Mouse (Mus musculus): ENCODE measurements around the gene Pkn3. TPM values are rescaled to one million over a fixed set of nuclear protein-coding genes. Genes with fewer than 3 reads are reported as not detected.

The Pkn3 gene
- polyA plus RNA-seq, 1 experiment from 2014 or later = 2.2 TPM

GRCm38 (mm10) chr2:30100214-30100613 lies 22.7 kb downstream of the Pkn3 start:
- H3K4me3 ChIP-seq (ENCODE audit: low read depth, low read length) = no peak overlapping the region
- H3K27ac ChIP-seq (ENCODE audit: low read depth, low read length) = no peak overlapping the region
- DNase-seq (ENCODE audit: low spot score) = no peak
- ATAC-seq = no peak
- H3K9me3 ChIP-seq (replicated peaks; ENCODE audit: control insufficient read depth, low read length) = no peaks in the 10 kb centered on the region
- peaks cover 75% of the 10 kb centered on the region for H3K36me3 ChIP-seq (ENCODE audit: control insufficient read depth, insufficient read depth, low read length)
- no peaks in the 10 kb centered on the region for H3K4me1 ChIP-seq (ENCODE audit: control insufficient read depth, insufficient read depth, low read length)
- H3K27me3 ChIP-seq (replicated peaks; ENCODE audit: control insufficient read depth, insufficient read depth, low read length) = no peaks in the 10 kb centered on the region
- 80% methylated on average over 4 of the region's 4 CpGs for WGBS
- H3K4me2 ChIP-seq (ENCODE audit: low read length) = no peak overlapping the region
- H3K9ac ChIP-seq (ENCODE audit: low read length) = no peak overlapping the region

GRCm38 (mm10) chr2:30106364-30106763 lies 28.9 kb downstream of the Pkn3 start:
- H3K27me3 ChIP-seq (replicated peaks; ENCODE audit: control insufficient read depth, insufficient read depth, low read length) = no peaks in the 10 kb centered on the region
- no peak overlapping the region for H3K9ac ChIP-seq (ENCODE audit: low read length)
- no peaks in the 10 kb centered on the region for H3K9me3 ChIP-seq (replicated peaks; ENCODE audit: control insufficient read depth, low read length)
- no peak overlapping the region for H3K4me3 ChIP-seq (ENCODE audit: low read depth, low read length)
- H3K4me2 ChIP-seq (ENCODE audit: low read length) = no peak overlapping the region
- peaks cover 92% of the 10 kb centered on the region for H3K36me3 ChIP-seq (ENCODE audit: control insufficient read depth, insufficient read depth, low read length)
- DNase-seq (ENCODE audit: low spot score) (peak; percentile 32), ATAC-seq (no peak)
- no peaks in the 10 kb centered on the region for H3K4me1 ChIP-seq (ENCODE audit: control insufficient read depth, insufficient read depth, low read length)
- H3K27ac ChIP-seq (ENCODE audit: low read depth, low read length) = no peak overlapping the region

GRCm38 (mm10) chr2:30107646-30108045 lies 30.2 kb downstream of the Pkn3 start:
- Histone ChIP-seq H3K9ac (ENCODE audit: low read length) (no peak overlapping the region), H3K36me3 (ENCODE audit: control insufficient read depth, insufficient read depth, low read length) (peaks cover 89% of the 10 kb centered on the region), H3K4me1 (ENCODE audit: control insufficient read depth, insufficient read depth, low read length) (no peaks in the 10 kb centered on the region), H3K27me3 (replicated peaks; ENCODE audit: control insufficient read depth, insufficient read depth, low read length) (no peaks in the 10 kb centered on the region), H3K9me3 (replicated peaks; ENCODE audit: control insufficient read depth, low read length) (no peaks in the 10 kb centered on the region), H3K4me3 (ENCODE audit: low read depth, low read length) (no peak overlapping the region), H3K27ac (ENCODE audit: low read depth, low read length) (no peak overlapping the region), H3K4me2 (ENCODE audit: low read length) (no peak overlapping the region)
- 92% methylated on average over 5 of the region's 5 CpGs for WGBS
- DNase-seq (ENCODE audit: low spot score) (no peak), ATAC-seq (no peak)

- peaks cover 89% of the 10 kb centered on the region for H3K36me3 ChIP-seq (ENCODE audit: control insufficient read depth, insufficient read depth, low read length)
- WGBS = 93% methylated on average over 4 of the region's 4 CpGs
- H3K4me2 ChIP-seq (ENCODE audit: low read length) = no peak overlapping the region
- no peak overlapping the region for H3K4me3 ChIP-seq (ENCODE audit: low read depth, low read length)
- no peaks in the 10 kb centered on the region for H3K9me3 ChIP-seq (replicated peaks; ENCODE audit: control insufficient read depth, low read length)
- no peak overlapping the region for H3K9ac ChIP-seq (ENCODE audit: low read length)
- H3K4me1 ChIP-seq (ENCODE audit: control insufficient read depth, insufficient read depth, low read length) = no peaks in the 10 kb centered on the region
- H3K27ac ChIP-seq (ENCODE audit: low read depth, low read length) = no peak overlapping the region
- DNase-seq (ENCODE audit: low spot score) (no peak), ATAC-seq (no peak)
- no peaks in the 10 kb centered on the region for H3K27me3 ChIP-seq (replicated peaks; ENCODE audit: control insufficient read depth, insufficient read depth, low read length)
These were observed 30.8 kb downstream of the Pkn3 start for GRCm38 (mm10) chr2:30108260-30108659.

- Histone ChIP-seq H3K27ac (ENCODE audit: low read depth, low read length) (no peak overlapping the region), H3K4me2 (ENCODE audit: low read length) (no peak overlapping the region), H3K9ac (ENCODE audit: low read length) (no peak overlapping the region), H3K4me3 (ENCODE audit: low read depth, low read length) (no peak overlapping the region), H3K27me3 (replicated peaks; ENCODE audit: control insufficient read depth, insufficient read depth, low read length) (no peaks in the 10 kb centered on the region), H3K4me1 (ENCODE audit: control insufficient read depth, insufficient read depth, low read length) (no peaks in the 10 kb centered on the region), H3K36me3 (ENCODE audit: control insufficient read depth, insufficient read depth, low read length) (peaks cover 64% of the 10 kb centered on the region), H3K9me3 (replicated peaks; ENCODE audit: control insufficient read depth, low read length) (no peaks in the 10 kb centered on the region)
- ATAC-seq (no peak), DNase-seq (ENCODE audit: low spot score) (no peak)
- WGBS = 95% methylated on average over 2 of the region's 2 CpGs
These were observed 34.0 kb downstream of the Pkn3 start for GRCm38 (mm10) chr2:30111500-30111899.

GRCm38 (mm10) chr2:30112564-30112963 lies 35.1 kb downstream of the Pkn3 start:
- WGBS = 92% methylated on average over 5 of the region's 5 CpGs
- Histone ChIP-seq H3K9me3 (replicated peaks; ENCODE audit: control insufficient read depth, low read length) (no peaks in the 10 kb centered on the region), H3K27ac (ENCODE audit: low read depth, low read length) (no peak overlapping the region), H3K27me3 (replicated peaks; ENCODE audit: control insufficient read depth, insufficient read depth, low read length) (no peaks in the 10 kb centered on the region), H3K4me2 (ENCODE audit: low read length) (no peak overlapping the region), H3K4me3 (ENCODE audit: low read depth, low read length) (no peak overlapping the region), H3K4me1 (ENCODE audit: control insufficient read depth, insufficient read depth, low read length) (no peaks in the 10 kb centered on the region), H3K9ac (ENCODE audit: low read length) (no peak overlapping the region), H3K36me3 (ENCODE audit: control insufficient read depth, insufficient read depth, low read length) (peaks cover 54% of the 10 kb centered on the region)
- DNase-seq (ENCODE audit: low spot score) (no peak), ATAC-seq (no peak)

GRCm38 (mm10) chr2:30119641-30120051 lies 42.2 kb downstream of the Pkn3 start:
- H3K36me3 ChIP-seq (ENCODE audit: control insufficient read depth, insufficient read depth, low read length) = no peaks in the 10 kb centered on the region; the same call in 1 of the 2 replicates
- H3K4me3 ChIP-seq (ENCODE audit: low read depth, low read length) = no peak overlapping the region
- H3K4me2 ChIP-seq (ENCODE audit: low read length) = peak overlapping the region; percentile 18
- DNase-seq (ENCODE audit: low spot score) = peak; percentile 78
- peak; percentile 70 for ATAC-seq
- peaks cover 21% of the 10 kb centered on the region for H3K4me1 ChIP-seq (ENCODE audit: control insufficient read depth, insufficient read depth, low read length)
- WGBS = 7% methylated on average over 6 of the region's 6 CpGs
- H3K9ac ChIP-seq (ENCODE audit: low read length) = 0 out of 2 replicates have a peak overlapping the region, but pooled peaks have one; percentile 14
- peak overlapping the region; percentile 72 for H3K27ac ChIP-seq (ENCODE audit: low read depth, low read length)
- no peaks in the 10 kb centered on the region for H3K27me3 ChIP-seq (replicated peaks; ENCODE audit: control insufficient read depth, insufficient read depth, low read length)
- H3K9me3 ChIP-seq (replicated peaks; ENCODE audit: control insufficient read depth, low read length) = no peaks in the 10 kb centered on the region

GRCm38 (mm10) chr2:30120269-30120668 lies 42.8 kb downstream of the Pkn3 start:
- H3K27me3 ChIP-seq (replicated peaks; ENCODE audit: control insufficient read depth, insufficient read depth, low read length) = no peaks in the 10 kb centered on the region
- no peak for ATAC-seq
- no peak overlapping the region for H3K4me2 ChIP-seq (ENCODE audit: low read length)
- no peak for DNase-seq (ENCODE audit: low spot score)
- no peaks in the 10 kb centered on the region for H3K9me3 ChIP-seq (replicated peaks; ENCODE audit: control insufficient read depth, low read length)
- no peaks in the 10 kb centered on the region; the same call in 1 of the 2 replicates for H3K36me3 ChIP-seq (ENCODE audit: control insufficient read depth, insufficient read depth, low read length)
- H3K4me3 ChIP-seq (ENCODE audit: low read depth, low read length) = no peak overlapping the region
- WGBS = 76% methylated on average over 4 of the region's 4 CpGs
- H3K27ac ChIP-seq (ENCODE audit: low read depth, low read length) = peak overlapping the region; percentile 72; the same call in 1 of the 2 replicates
- H3K9ac ChIP-seq (ENCODE audit: low read length) = no peak overlapping the region
- peaks cover 21% of the 10 kb centered on the region for H3K4me1 ChIP-seq (ENCODE audit: control insufficient read depth, insufficient read depth, low read length)

- Histone ChIP-seq H3K4me1 (ENCODE audit: control insufficient read depth, insufficient read depth, low read length) (peaks cover 21% of the 10 kb centered on the region), H3K27me3 (replicated peaks; ENCODE audit: control insufficient read depth, insufficient read depth, low read length) (no peaks in the 10 kb centered on the region), H3K36me3 (ENCODE audit: control insufficient read depth, insufficient read depth, low read length) (no peaks in the 10 kb centered on the region), H3K27ac (ENCODE audit: low read depth, low read length) (no peak overlapping the region), H3K4me3 (ENCODE audit: low read depth, low read length) (no peak overlapping the region), H3K4me2 (ENCODE audit: low read length) (no peak overlapping the region), H3K9me3 (replicated peaks; ENCODE audit: control insufficient read depth, low read length) (no peaks in the 10 kb centered on the region), H3K9ac (ENCODE audit: low read length) (0 out of 2 replicates have a peak overlapping the region, but pooled peaks have one; percentile 7)
- no peak for DNase-seq (ENCODE audit: low spot score)
- 89% methylated on average over 5 of the region's 5 CpGs for WGBS
- ATAC-seq = no peak
These were observed 45.3 kb downstream of the Pkn3 start for GRCm38 (mm10) chr2:30122766-30123165.
